Mouse (Mus musculus) cerebellum, adult 2 months (tissue): ENCODE measurements around the gene Phf7.

Experiments
- CTCF ChIP-seq: fragments of 200-500 bp; IDR thresholded peaks from 2 replicates; pipeline ENCODE4 v1.5.1; 2011; ENCODE audit warnings: low read depth, mild to moderate bottlenecking, control low read depth, low read length, moderate library complexity, borderline replicate concordance; ENCODE audit not compliant: insufficient read depth
- POLR2A ChIP-seq: fragments of 200-500 bp; IDR thresholded peaks from 2 replicates; pipeline ENCODE4 v1.6.1; 2011; ENCODE audit warnings: low read length, control low read depth, borderline replicate concordance; ENCODE audit not compliant: insufficient read depth

- TF ChIP-seq CTCF (no peak), POLR2A (no peak)
Measured at GRCm38 (mm10) chr14:31228234-31228633, 22.9 kb downstream of the Phf7 start.
